Mouse (Mus musculus): ENCODE measurements at regions not wholly inside any gene's neighbourhood (a gene's known extent, or its start where the extent isn't known, plus 50 kb on each side); places are given as distances from the start of the nearest gene placed in this dataset.

GRCm38 (mm10) chr1:125263068-125263467 is 172.5 kb downstream of the Actr3 start:
- H3K36me3 ChIP-seq (ENCODE audit: insufficient read depth, low read length): no peaks in the 10 kb centered on the region
- H3K9me3 ChIP-seq (ENCODE audit: low read length): peaks cover 11% of the 10 kb centered on the region; the same call in 1 of the 2 replicates
- H3K27me3 ChIP-seq (ENCODE audit: insufficient read depth, low read length): no peaks in the 10 kb centered on the region
- no peak overlapping the region for H3K4me3 ChIP-seq (replicated peaks; ENCODE audit: low read length)
- no peaks in the 10 kb centered on the region for H3K4me1 ChIP-seq (replicated peaks; ENCODE audit: low read depth, low read length)
- TF ChIP-seq POU5F1 (IDR thresholded peaks at IDR 0.05; ENCODE audit: borderline replicate concordance, low read length) (no peak), CTCF (conservative IDR thresholded peaks at IDR 0.05; ENCODE audit: low read length) (no peak), NANOG (IDR thresholded peaks at IDR 0.05; ENCODE audit: borderline replicate concordance, low read length) (no peak)

DNA sequence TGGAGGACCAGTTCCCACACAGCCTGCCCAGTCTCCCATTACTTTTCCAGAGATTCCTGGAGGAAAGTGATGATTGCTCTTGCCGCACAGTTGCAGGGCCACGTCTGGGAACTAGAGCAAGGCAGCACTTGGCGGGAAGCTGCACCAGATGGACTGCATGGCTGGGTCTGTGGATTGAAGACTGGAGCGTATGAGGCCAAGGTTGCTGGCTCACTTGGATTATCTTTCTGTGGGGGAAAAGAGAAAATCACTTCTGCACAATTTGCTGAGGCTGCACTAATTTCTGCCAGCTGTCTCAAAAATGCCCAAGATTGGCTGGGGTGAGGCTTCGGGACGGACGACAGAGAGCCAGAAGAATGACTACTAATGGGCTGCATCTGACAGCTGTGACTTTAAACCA is 193.2 kb downstream of the Actr3 start:
- TF ChIP-seq CTCF (conservative IDR thresholded peaks at IDR 0.05; ENCODE audit: low read length) (no peak), NANOG (IDR thresholded peaks at IDR 0.05; ENCODE audit: borderline replicate concordance, low read length) (no peak), POU5F1 (IDR thresholded peaks at IDR 0.05; ENCODE audit: borderline replicate concordance, low read length) (no peak)
- no peaks in the 10 kb centered on the region for H3K36me3 ChIP-seq (ENCODE audit: insufficient read depth, low read length)
- peaks cover 9% of the 10 kb centered on the region; the same call in 1 of the 2 replicates for H3K9me3 ChIP-seq (ENCODE audit: low read length)
- H3K4me1 ChIP-seq (replicated peaks; ENCODE audit: low read depth, low read length): no peaks in the 10 kb centered on the region
- H3K4me3 ChIP-seq (replicated peaks; ENCODE audit: low read length): no peak overlapping the region
- no peaks in the 10 kb centered on the region for H3K27me3 ChIP-seq (ENCODE audit: insufficient read depth, low read length)

DNA sequence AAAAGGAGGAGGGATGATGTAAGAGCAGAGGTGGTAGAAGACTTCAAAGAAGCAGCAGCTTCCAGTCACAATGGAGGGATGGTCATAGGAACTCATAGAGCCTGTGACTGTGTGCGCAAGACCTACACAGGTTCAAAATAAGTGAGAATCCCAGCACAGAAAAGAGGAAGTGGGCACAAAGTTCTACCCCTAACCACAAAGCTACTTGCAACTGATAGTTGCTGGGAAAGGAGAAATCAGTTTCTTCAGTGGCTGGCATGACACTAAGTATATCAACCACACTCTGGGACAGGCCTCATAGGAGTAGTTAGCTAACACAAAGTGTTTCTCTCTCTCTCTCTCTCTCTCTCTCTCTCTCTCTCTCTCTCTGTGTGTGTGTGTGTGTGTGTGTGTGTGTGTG is 193.8 kb downstream of the Actr3 start:
- TF ChIP-seq POU5F1 (IDR thresholded peaks at IDR 0.05; ENCODE audit: borderline replicate concordance, low read length) (no peak), NANOG (IDR thresholded peaks at IDR 0.05; ENCODE audit: borderline replicate concordance, low read length) (no peak)

GRCm38 (mm10) chr1:125237595-125237988 is 197.9 kb downstream of the Actr3 start:
- Histone ChIP-seq H3K9me3 (ENCODE audit: low read length) (peaks cover 9% of the 10 kb centered on the region; the same call in 1 of the 2 replicates), H3K36me3 (ENCODE audit: insufficient read depth, low read length) (no peaks in the 10 kb centered on the region), H3K27me3 (ENCODE audit: insufficient read depth, low read length) (no peaks in the 10 kb centered on the region), H3K4me1 (replicated peaks; ENCODE audit: low read depth, low read length) (no peaks in the 10 kb centered on the region), H3K4me3 (replicated peaks; ENCODE audit: low read length) (no peak overlapping the region)
- TF ChIP-seq CTCF (conservative IDR thresholded peaks at IDR 0.05; ENCODE audit: low read length) (no peak), POU5F1 (IDR thresholded peaks at IDR 0.05; ENCODE audit: borderline replicate concordance, low read length) (no peak), NANOG (IDR thresholded peaks at IDR 0.05; ENCODE audit: borderline replicate concordance, low read length) (no peak)

More for the DNA sequence above, 193.8 kb downstream of the Actr3 start:
- no peaks in the 10 kb centered on the region for H3K36me3 ChIP-seq (ENCODE audit: insufficient read depth, low read length)
- H3K27me3 ChIP-seq (ENCODE audit: insufficient read depth, low read length): no peaks in the 10 kb centered on the region
- H3K4me1 ChIP-seq (replicated peaks; ENCODE audit: low read depth, low read length): no peaks in the 10 kb centered on the region
- peaks cover 9% of the 10 kb centered on the region; the same call in 1 of the 2 replicates for H3K9me3 ChIP-seq (ENCODE audit: low read length)
- no peak overlapping the region for H3K4me3 ChIP-seq (replicated peaks; ENCODE audit: low read length)

DNA sequence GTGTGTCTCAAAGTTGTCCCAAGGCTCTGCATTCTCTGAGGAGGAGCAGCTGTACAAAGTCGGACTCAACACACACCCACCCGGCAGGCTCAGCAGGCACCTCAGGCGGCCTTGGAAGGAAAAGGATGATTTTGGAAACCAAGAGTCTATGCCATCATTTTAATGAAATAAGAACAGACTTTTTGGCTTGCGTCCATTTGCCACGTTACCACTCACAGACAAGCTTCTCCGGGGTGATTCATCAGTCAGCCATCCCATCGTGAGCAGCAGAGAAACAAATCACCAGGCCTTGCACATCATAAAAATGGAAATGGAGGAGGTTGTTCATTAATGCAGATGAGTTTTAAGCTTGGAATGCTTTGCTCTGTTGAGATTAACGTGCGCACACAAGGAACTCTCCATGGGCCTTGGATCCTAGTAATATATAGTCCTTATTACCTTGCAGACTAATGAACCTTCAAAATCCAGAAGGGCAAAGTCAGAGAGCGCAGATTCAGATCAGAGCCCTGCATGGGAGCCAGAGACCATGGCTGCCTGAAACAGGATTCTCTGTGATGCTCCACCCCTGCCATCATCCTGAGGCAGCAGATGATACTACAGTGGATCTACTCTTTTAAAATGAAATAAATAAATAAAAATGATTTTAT is 198.5 kb downstream of the Actr3 start:
- Histone ChIP-seq H3K27me3 (ENCODE audit: insufficient read depth, low read length) (no peaks in the 10 kb centered on the region), H3K36me3 (ENCODE audit: insufficient read depth, low read length) (no peaks in the 10 kb centered on the region), H3K4me1 (replicated peaks; ENCODE audit: low read depth, low read length) (no peaks in the 10 kb centered on the region), H3K4me3 (replicated peaks; ENCODE audit: low read length) (no peak overlapping the region), H3K9me3 (ENCODE audit: low read length) (peaks cover 9% of the 10 kb centered on the region; the same call in 1 of the 2 replicates)
- TF ChIP-seq NANOG (IDR thresholded peaks at IDR 0.05; ENCODE audit: borderline replicate concordance, low read length) (no peak), CTCF (conservative IDR thresholded peaks at IDR 0.05; ENCODE audit: low read length) (no peak), POU5F1 (IDR thresholded peaks at IDR 0.05; ENCODE audit: borderline replicate concordance, low read length) (no peak)

- Histone ChIP-seq H3K9me3 (ENCODE audit: low read length) (peaks cover 11% of the 10 kb centered on the region), H3K27me3 (ENCODE audit: insufficient read depth, low read length) (no peaks in the 10 kb centered on the region), H3K4me3 (replicated peaks; ENCODE audit: low read length) (no peak overlapping the region), H3K36me3 (ENCODE audit: insufficient read depth, low read length) (no peaks in the 10 kb centered on the region), H3K4me1 (replicated peaks; ENCODE audit: low read depth, low read length) (no peaks in the 10 kb centered on the region)
- TF ChIP-seq CTCF (conservative IDR thresholded peaks at IDR 0.05; ENCODE audit: low read length) (no peak), NANOG (IDR thresholded peaks at IDR 0.05; ENCODE audit: borderline replicate concordance, low read length) (no peak), POU5F1 (IDR thresholded peaks at IDR 0.05; ENCODE audit: borderline replicate concordance, low read length) (no peak)
These were observed 200.8 kb downstream of the Actr3 start for GRCm38 (mm10) chr1:125234747-125235146.

DNA sequence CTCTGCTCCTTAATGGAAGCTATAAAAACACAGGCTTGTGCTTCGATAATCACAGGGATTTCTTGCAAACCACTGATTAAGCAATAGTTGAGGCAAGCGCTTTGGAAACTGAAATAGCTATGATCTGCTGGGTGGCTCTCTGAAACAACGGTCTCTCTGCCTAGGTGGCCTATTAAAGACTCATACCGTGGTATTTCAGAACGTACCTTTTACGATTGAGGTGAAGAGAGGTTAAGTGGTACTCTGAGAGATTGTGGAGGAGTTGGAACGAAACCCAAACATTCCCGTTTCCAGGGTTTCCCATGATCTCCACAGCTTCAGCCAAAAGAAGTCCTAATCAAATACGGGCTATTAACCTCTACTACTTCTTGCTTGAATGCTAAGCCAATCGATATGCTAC is 212.2 kb downstream of the Actr3 start:
- TF ChIP-seq NANOG (IDR thresholded peaks at IDR 0.05; ENCODE audit: borderline replicate concordance, low read length) (no peak), POU5F1 (IDR thresholded peaks at IDR 0.05; ENCODE audit: borderline replicate concordance, low read length) (no peak), CTCF (conservative IDR thresholded peaks at IDR 0.05; ENCODE audit: low read length) (no peak)
- no peaks in the 10 kb centered on the region for H3K27me3 ChIP-seq (ENCODE audit: insufficient read depth, low read length)
- H3K4me1 ChIP-seq (replicated peaks; ENCODE audit: low read depth, low read length): no peaks in the 10 kb centered on the region
- H3K4me3 ChIP-seq (replicated peaks; ENCODE audit: low read length): no peak overlapping the region
- no peaks in the 10 kb centered on the region for H3K36me3 ChIP-seq (ENCODE audit: insufficient read depth, low read length)
- H3K9me3 ChIP-seq (ENCODE audit: low read length): no peaks in the 10 kb centered on the region

DNA sequence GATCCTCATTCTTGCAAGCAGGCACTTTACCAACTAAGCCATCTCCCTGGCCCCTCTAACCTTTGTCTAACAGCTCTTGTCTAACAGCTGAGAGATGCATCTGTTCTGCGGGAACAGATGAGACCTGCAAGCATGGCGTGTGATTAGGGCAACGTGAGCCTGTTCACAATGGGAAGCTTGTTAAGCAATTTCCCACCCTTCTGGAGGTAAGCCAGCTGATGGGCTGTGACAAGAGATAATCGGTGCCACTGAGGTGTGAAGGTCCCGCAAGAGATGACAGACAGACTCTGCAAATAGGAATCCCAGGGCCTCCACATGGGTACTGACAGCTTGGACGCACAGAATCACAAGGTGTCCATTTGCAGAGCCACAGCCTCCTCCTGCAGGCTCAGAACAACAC is 219.3 kb downstream of the Actr3 start:
- no peaks in the 10 kb centered on the region for H3K27me3 ChIP-seq (ENCODE audit: insufficient read depth, low read length)
- TF ChIP-seq POU5F1 (IDR thresholded peaks at IDR 0.05; ENCODE audit: borderline replicate concordance, low read length) (no peak), NANOG (IDR thresholded peaks at IDR 0.05; ENCODE audit: borderline replicate concordance, low read length) (no peak), CTCF (conservative IDR thresholded peaks at IDR 0.05; ENCODE audit: low read length) (no peak)
- H3K4me1 ChIP-seq (replicated peaks; ENCODE audit: low read depth, low read length): no peaks in the 10 kb centered on the region
- H3K36me3 ChIP-seq (ENCODE audit: insufficient read depth, low read length): no peaks in the 10 kb centered on the region
- H3K9me3 ChIP-seq (ENCODE audit: low read length): no peaks in the 10 kb centered on the region
- no peak overlapping the region for H3K4me3 ChIP-seq (replicated peaks; ENCODE audit: low read length)

- no peaks in the 10 kb centered on the region for H3K27me3 ChIP-seq (ENCODE audit: insufficient read depth, low read length)
- peaks cover 24% of the 10 kb centered on the region for H3K9me3 ChIP-seq (ENCODE audit: low read length)
- H3K4me1 ChIP-seq (replicated peaks; ENCODE audit: low read depth, low read length): no peaks in the 10 kb centered on the region
- H3K4me3 ChIP-seq (replicated peaks; ENCODE audit: low read length): no peak overlapping the region
- H3K36me3 ChIP-seq (ENCODE audit: insufficient read depth, low read length): no peaks in the 10 kb centered on the region
- no peak for TF ChIP-seq CTCF (conservative IDR thresholded peaks at IDR 0.05; ENCODE audit: low read length)
These were observed 248.4 kb downstream of the Actr3 start for GRCm38 (mm10) chr1:125187091-125187490.

Data from E14TG2a.4 (cell line).